Mouse (Mus musculus) megakaryocyte, embryonic 14.5 days (primary cell): ENCODE results near the gene Mex3a.

ENCODE experiments used
- FLI1 ChIP-seq: IDR thresholded peaks from 2 replicates; pipeline ENCODE4 v1.6.1; 2012; ENCODE audit warnings: low read length, inconsistent platforms, mixed read lengths
- GATA1 ChIP-seq: IDR thresholded peaks from 3 replicates; pipeline ENCODE4 v1.6.1; 2012; ENCODE audit warnings: mixed read lengths, low read length, inconsistent platforms, borderline replicate concordance

DNA sequence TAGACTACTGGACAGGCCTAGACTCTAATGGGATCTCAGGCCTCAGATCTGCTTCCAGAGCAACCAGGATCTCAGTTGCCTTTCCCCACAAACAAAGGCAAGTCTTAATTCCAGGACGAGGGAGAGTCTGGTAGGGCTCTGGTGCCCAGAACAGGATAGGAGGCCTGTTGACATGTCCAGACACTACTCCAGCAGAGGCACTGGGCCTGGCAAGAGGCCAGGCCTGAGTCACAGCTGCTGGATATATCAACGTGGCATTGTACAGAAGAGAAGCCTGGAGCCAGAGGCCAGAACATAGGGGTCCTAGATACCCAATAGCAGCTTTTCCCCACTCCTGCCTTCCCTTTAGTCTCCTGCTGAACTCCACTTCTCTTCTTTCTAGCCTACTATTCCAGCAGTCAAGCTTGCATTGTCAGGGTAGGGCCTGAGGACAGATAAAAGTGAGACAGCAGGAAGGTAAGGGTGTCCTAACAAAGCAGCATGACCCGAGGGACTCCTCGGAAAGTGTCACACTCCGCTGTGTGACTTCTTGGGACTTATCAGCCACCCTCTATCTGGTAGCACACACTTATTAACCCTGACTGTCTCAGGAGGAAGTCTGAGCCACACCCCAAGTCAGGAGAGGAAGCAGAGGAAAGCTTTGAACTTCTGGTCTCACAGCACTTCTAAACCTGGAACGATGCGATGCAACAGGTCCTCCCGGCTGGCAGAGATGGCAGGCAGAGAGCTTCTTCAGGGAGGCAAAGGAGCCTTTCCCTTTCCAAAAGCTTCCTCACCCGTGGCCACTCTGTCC is 37.2 kb upstream of the Mex3a start:
- TF ChIP-seq GATA1 (no peak), FLI1 (no peak)
